12 mouse cellular contexts compared by ENCODE assay signal in the genomic region with DNA sequence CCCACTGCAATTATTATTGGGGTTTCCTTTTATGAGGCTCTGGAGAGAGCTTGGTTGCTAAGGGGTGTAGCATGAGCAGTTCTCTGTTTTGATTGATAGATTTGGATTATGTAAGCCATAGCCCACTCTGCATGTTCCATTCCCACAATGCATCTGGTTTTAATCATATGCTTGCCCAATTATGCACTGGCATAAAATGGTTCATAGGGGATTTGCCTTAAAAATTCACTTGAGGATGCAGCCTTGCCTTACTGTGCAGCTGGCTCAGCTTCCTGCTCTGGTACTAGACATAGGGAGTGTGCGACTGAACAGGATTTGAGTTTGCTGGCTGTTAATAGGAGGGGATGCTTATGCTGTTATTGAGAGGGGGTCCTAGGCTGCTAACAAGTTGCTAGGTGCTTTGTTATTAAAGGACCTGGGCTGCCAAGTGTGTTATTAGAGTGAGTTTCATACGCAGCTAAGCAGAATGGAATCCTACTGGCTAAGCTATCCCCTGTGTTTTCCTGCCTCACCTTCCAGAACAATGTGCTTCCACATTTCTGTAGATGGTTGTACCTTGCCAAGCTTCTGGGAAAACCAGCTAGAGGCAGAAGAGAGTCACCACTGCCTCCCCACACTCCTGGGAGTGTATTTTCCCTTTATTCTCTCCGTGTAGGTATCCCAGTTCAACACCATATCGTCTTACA.
DNase-seq lines count a peak whose midpoint lies in the region; ATAC-seq and TF ChIP-seq lines count a peak whose summit lies in the region.
"Had no signal": no experiment of that assay in that cellular context is flagged by ENCODE, and none has a peak within 500 bp of the region (broad histone marks: within the 10 kb centered on the region; RNA-seq: fewer than 3 reads in every experiment).

No protein-coding gene starts in this region.

- no peak overlapping the region for H3K9ac ChIP-seq in kidney, embryonic 16.5 days (replicated peaks; ENCODE audit: low read length)
- no peak overlapping the region for H3K9ac ChIP-seq in forebrain, postnatal 0 days
- H3K9ac ChIP-seq in midbrain, embryonic 15.5 days, result no peak overlapping the region

- H3K9me3 ChIP-seq in kidney, embryonic 16.5 days (ENCODE audit: low read length), result no peaks in the 10 kb centered on the region
- H3K9me3 ChIP-seq in forebrain, postnatal 0 days (ENCODE audit: low read length), result no peaks in the 10 kb centered on the region
- no peaks in the 10 kb centered on the region for H3K9me3 ChIP-seq in midbrain, embryonic 15.5 days

- H3K27ac ChIP-seq in kidney, embryonic 16.5 days (ENCODE audit: low read length), result no peak overlapping the region
- peak overlapping the region; percentile 45 for H3K27ac ChIP-seq in cortical plate, adult 2 months (ENCODE audit: insufficient read depth, low read length)
- no peak overlapping the region for H3K27ac ChIP-seq in forebrain, postnatal 0 days (ENCODE audit: low read depth, low read length)
- peak overlapping the region; percentile 60 for H3K27ac ChIP-seq in midbrain, embryonic 15.5 days

- no peak for DNase-seq in kidney, adult 11 months
- DNase-seq in forebrain, postnatal 0 days, result peak; percentile 61
- no peak for DNase-seq in thymus, adult 18-20 months
- no peak for DNase-seq in gastrocnemius, postnatal 25 days
- DNase-seq in lung, adult 18-20 months, result no peak
- DNase-seq: adrenal gland, postnatal 14 days; cerebellum, adult 9-11 months; kidney, postnatal 36 days had no signal

- H3K27me3 ChIP-seq in kidney, embryonic 16.5 days (ENCODE audit: insufficient read depth, low read length), result no peaks in the 10 kb centered on the region
- no peaks in the 10 kb centered on the region for H3K27me3 ChIP-seq in forebrain, postnatal 0 days (ENCODE audit: insufficient read depth, low read length)
- no peaks in the 10 kb centered on the region for H3K27me3 ChIP-seq in midbrain, embryonic 15.5 days (replicated peaks)

- no peak for TF ChIP-seq POLR2A in cortical plate, adult 2 months (IDR thresholded peaks at IDR 0.05; ENCODE audit: extremely low read depth, insufficient read depth, low read length)

- 0 out of 2 replicates have a peak, but pooled peaks have one; percentile 6 for ATAC-seq in kidney, embryonic 16.5 days (ENCODE audit: low FRiP score, low TSS enrichment)
- peak; percentile 87 for ATAC-seq in forebrain, postnatal 0 days
- ATAC-seq in midbrain, embryonic 15.5 days (replicated peaks), result peak; percentile 80

- TF ChIP-seq CTCF in cortical plate, adult 2 months (IDR thresholded peaks at IDR 0.05; ENCODE audit: extremely low read depth, insufficient read depth, low read length), result no peak
- TF ChIP-seq CTCF in forebrain, postnatal 0 days (IDR thresholded peaks at IDR 0.05; ENCODE audit: low read depth), result no peak

- peaks cover 10% of the 10 kb centered on the region for H3K4me1 ChIP-seq in kidney, embryonic 16.5 days (ENCODE audit: insufficient read depth, low read length)
- H3K4me1 ChIP-seq in cortical plate, adult 2 months (ENCODE audit: control insufficient read depth, insufficient read depth, low read length), result no peaks in the 10 kb centered on the region
- H3K4me1 ChIP-seq in forebrain, postnatal 0 days (ENCODE audit: insufficient read depth), result peaks cover 4% of the 10 kb centered on the region; the same call in 1 of the 2 replicates
- H3K4me1 ChIP-seq in midbrain, embryonic 15.5 days, result peaks cover 33% of the 10 kb centered on the region

- no peaks in the 10 kb centered on the region for H3K36me3 ChIP-seq in kidney, embryonic 16.5 days (ENCODE audit: insufficient read depth, low read length)
- H3K36me3 ChIP-seq in forebrain, postnatal 0 days (ENCODE audit: insufficient read depth), result no peaks in the 10 kb centered on the region
- H3K36me3 ChIP-seq in midbrain, embryonic 15.5 days (replicated peaks), result no peaks in the 10 kb centered on the region

- no peak overlapping the region for H3K4me3 ChIP-seq in kidney, embryonic 16.5 days (ENCODE audit: low read length)
- H3K4me3 ChIP-seq in cortical plate, adult 2 months (ENCODE audit: insufficient read depth, low read length), result no peak overlapping the region
- H3K4me3 ChIP-seq in forebrain, postnatal 0 days (ENCODE audit: low read depth, low read length), result no peak overlapping the region
- H3K4me3 ChIP-seq in midbrain, embryonic 15.5 days, result no peak overlapping the region

- H3K4me2 ChIP-seq in kidney, embryonic 16.5 days (replicated peaks; ENCODE audit: low read depth, low read length), result no peak overlapping the region
- H3K4me2 ChIP-seq in forebrain, postnatal 0 days (ENCODE audit: low read depth), result no peak overlapping the region
- H3K4me2 ChIP-seq in midbrain, embryonic 15.5 days, result no peak overlapping the region
- H3K4me2 ChIP-seq: liver, embryonic 11.5 days had no signal

- WGBS in kidney, embryonic 16.5 days, result 81% methylated on average over 4 of the region's 4 CpGs
- WGBS in forebrain, postnatal 0 days, result 24% methylated on average over 4 of the region's 4 CpGs
- WGBS in midbrain, embryonic 15.5 days, result 40% methylated on average over 4 of the region's 4 CpGs

Comparison
In these comparisons a context has a peak if more than half of its experiments do, and no peak if none do; other contexts are left out.
1. ATAC-seq: peak in every context shown above with its lines; median percentile 87 in forebrain, postnatal 0 days; 80 in midbrain, embryonic 15.5 days; 6 in kidney, embryonic 16.5 days.
2. H3K27ac ChIP-seq: peak in cortical plate, adult 2 months (single experiment) and midbrain, embryonic 15.5 days (single experiment); none in kidney, embryonic 16.5 days (single experiment) and forebrain, postnatal 0 days (single experiment).